Mouse (Mus musculus) testis, adult 2 months (tissue): ENCODE results near the gene Zfp768.

Experiments
- CTCF ChIP-seq: fragments of 200-500 bp; IDR thresholded peaks from 2 replicates; pipeline ENCODE4 v1.5.1; 2012; ENCODE audit warnings: low read depth, mild to moderate bottlenecking, inconsistent platforms, low read length, moderate library complexity; ENCODE audit not compliant: control insufficient read depth, insufficient read depth, insufficient replicate concordance
- POLR2A ChIP-seq: fragments of 200-500 bp; IDR thresholded peaks from 2 replicates; pipeline ENCODE4 v1.6.1; 2012; ENCODE audit warnings: low read depth, mild to moderate bottlenecking, inconsistent platforms, low read length, moderate library complexity; ENCODE audit not compliant: control insufficient read depth

DNA sequence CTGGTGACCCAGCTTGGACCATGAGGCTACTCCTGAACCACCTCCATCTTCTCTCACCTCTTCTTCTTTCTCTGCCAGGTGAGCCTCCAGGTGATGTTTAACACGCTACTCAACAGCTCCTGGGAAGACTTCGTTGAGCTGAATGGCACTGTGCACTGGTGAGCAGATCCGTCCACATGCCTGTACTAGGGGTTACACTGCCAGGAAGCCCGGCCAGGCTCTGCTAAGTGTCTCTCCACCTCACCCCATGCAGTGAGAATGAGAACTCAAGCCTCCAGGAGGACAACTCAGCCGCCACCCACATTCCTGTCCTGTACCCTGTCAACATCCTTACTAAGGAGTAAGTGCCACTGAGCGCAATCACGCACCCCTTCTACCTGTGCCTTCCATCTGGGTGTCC lies 20.4 kb downstream of the Zfp768 start:
- TF ChIP-seq POLR2A (no peak), CTCF (no peak)
